Mouse (Mus musculus): ENCODE results near the gene Mcat. TPM values are rescaled to one million over a fixed set of nuclear protein-coding genes. Genes with fewer than 3 reads are reported as not detected.

The Mcat gene
- polyA plus RNA-seq, 1 experiment from 2014 or later, result 26.4 TPM

- no peaks in the 10 kb centered on the region for H3K36me3 ChIP-seq (ENCODE audit: control insufficient read depth, insufficient read depth, low read length)
- under 1% methylated on average over 67 of the region's 74 CpGs for WGBS
- peak; percentile 92 for ATAC-seq
- H3K4me3 ChIP-seq (ENCODE audit: low read length), result peak overlapping the region; percentile 92
- H3K4me1 ChIP-seq (ENCODE audit: control insufficient read depth, insufficient read depth, low read length), result peaks cover 10% of the 10 kb centered on the region
- peak overlapping the region; percentile 86 for H3K4me2 ChIP-seq (ENCODE audit: low read depth, low read length)
- H3K9me3 ChIP-seq (ENCODE audit: control insufficient read depth, low read length), result no peaks in the 10 kb centered on the region
- no peaks in the 10 kb centered on the region for H3K27me3 ChIP-seq (replicated peaks; ENCODE audit: control insufficient read depth, insufficient read depth, low read length)
- H3K9ac ChIP-seq (ENCODE audit: low read depth, low read length), result peak overlapping the region; percentile 97
- peak overlapping the region; percentile 90 for H3K27ac ChIP-seq (ENCODE audit: low read length)
Measured at GRCm38 (mm10) chr15:83555161-83555974, 8.2 kb downstream of the Mcat start.

DNA sequence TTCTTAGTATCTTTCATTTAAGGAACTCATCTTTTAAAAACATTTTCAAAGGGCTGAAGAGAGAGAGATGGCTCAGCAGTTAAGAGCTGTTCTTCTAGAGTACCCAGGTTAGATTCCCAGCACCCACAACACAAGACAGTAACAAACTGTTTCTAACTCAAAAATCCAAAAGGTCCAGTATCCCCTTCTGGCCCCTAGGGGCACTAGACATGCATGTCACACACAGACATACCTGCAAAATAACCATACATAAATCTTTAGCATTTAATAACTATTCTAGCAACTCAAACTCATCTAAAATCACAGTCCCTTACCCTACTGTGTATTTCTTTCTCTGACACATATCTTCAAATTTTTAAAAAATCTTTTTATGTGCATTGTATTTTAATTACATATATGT lies 9.8 kb downstream of the Mcat start:
- Histone ChIP-seq H3K9ac (ENCODE audit: low read depth, low read length) (no peak overlapping the region), H3K9me3 (ENCODE audit: control insufficient read depth, low read length) (no peaks in the 10 kb centered on the region), H3K27me3 (replicated peaks; ENCODE audit: control insufficient read depth, insufficient read depth, low read length) (no peaks in the 10 kb centered on the region), H3K4me3 (ENCODE audit: low read length) (no peak overlapping the region), H3K36me3 (ENCODE audit: control insufficient read depth, insufficient read depth, low read length) (peaks cover 6% of the 10 kb centered on the region; the same call in 1 of the 2 replicates), H3K27ac (ENCODE audit: low read length) (no peak overlapping the region), H3K4me1 (ENCODE audit: control insufficient read depth, insufficient read depth, low read length) (peaks cover 10% of the 10 kb centered on the region), H3K4me2 (ENCODE audit: low read depth, low read length) (no peak overlapping the region)
- ATAC-seq, result no peak

DNA sequence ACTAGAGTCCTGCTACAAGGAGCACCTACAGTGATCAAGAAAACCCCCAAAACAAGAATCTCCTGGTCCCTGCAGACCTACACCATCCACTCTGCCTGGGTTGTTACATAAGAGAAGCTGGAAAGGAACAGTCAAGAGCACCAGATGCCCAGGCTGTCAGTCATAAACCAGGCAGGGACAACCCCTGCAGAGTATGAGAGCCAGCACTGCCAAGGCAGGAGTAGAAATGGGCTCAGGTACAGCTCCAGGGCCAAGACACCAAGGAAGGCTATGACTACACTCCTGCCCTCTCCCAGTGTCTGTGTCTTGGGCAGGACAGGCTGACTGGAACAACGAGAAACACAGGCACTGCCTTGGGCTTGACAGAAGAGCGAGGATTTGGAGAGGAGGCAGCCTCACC lies 13.4 kb downstream of the Mcat start:
- 81% methylated on average over 2 of the region's 2 CpGs for WGBS
- Histone ChIP-seq H3K36me3 (ENCODE audit: control insufficient read depth, insufficient read depth, low read length) (peaks cover 22% of the 10 kb centered on the region), H3K4me2 (ENCODE audit: low read depth, low read length) (no peak overlapping the region), H3K9ac (ENCODE audit: low read depth, low read length) (no peak overlapping the region), H3K27me3 (replicated peaks; ENCODE audit: control insufficient read depth, insufficient read depth, low read length) (no peaks in the 10 kb centered on the region), H3K9me3 (ENCODE audit: control insufficient read depth, low read length) (no peaks in the 10 kb centered on the region), H3K27ac (ENCODE audit: low read length) (no peak overlapping the region), H3K4me1 (ENCODE audit: control insufficient read depth, insufficient read depth, low read length) (peaks cover 5% of the 10 kb centered on the region), H3K4me3 (ENCODE audit: low read length) (no peak overlapping the region)
- no peak for ATAC-seq

- H3K4me1 ChIP-seq (ENCODE audit: control insufficient read depth, insufficient read depth, low read length), result no peaks in the 10 kb centered on the region
- no peak overlapping the region for H3K4me2 ChIP-seq (ENCODE audit: low read depth, low read length)
- H3K36me3 ChIP-seq (ENCODE audit: control insufficient read depth, insufficient read depth, low read length), result peaks cover 22% of the 10 kb centered on the region
- no peaks in the 10 kb centered on the region for H3K9me3 ChIP-seq (ENCODE audit: control insufficient read depth, low read length)
- no peak overlapping the region for H3K9ac ChIP-seq (ENCODE audit: low read depth, low read length)
- no peak overlapping the region for H3K27ac ChIP-seq (ENCODE audit: low read length)
- 91% methylated on average over 8 of the region's 8 CpGs for WGBS
- H3K4me3 ChIP-seq (ENCODE audit: low read length), result no peak overlapping the region
- ATAC-seq, result no peak
- no peaks in the 10 kb centered on the region for H3K27me3 ChIP-seq (replicated peaks; ENCODE audit: control insufficient read depth, insufficient read depth, low read length)
Measured at GRCm38 (mm10) chr15:83547144-83547543, 16.4 kb downstream of the Mcat start.

GRCm38 (mm10) chr15:83546029-83546428 lies 17.6 kb downstream of the Mcat start:
- ATAC-seq, result peak; percentile 41; the same call in 1 of the 2 replicates
- no peak overlapping the region for H3K27ac ChIP-seq (ENCODE audit: low read length)
- 91% methylated on average over 7 of the region's 7 CpGs for WGBS
- H3K4me3 ChIP-seq (ENCODE audit: low read length), result no peak overlapping the region
- no peak overlapping the region for H3K4me2 ChIP-seq (ENCODE audit: low read depth, low read length)
- H3K4me1 ChIP-seq (ENCODE audit: control insufficient read depth, insufficient read depth, low read length), result no peaks in the 10 kb centered on the region
- H3K36me3 ChIP-seq (ENCODE audit: control insufficient read depth, insufficient read depth, low read length), result peaks cover 22% of the 10 kb centered on the region
- no peaks in the 10 kb centered on the region for H3K27me3 ChIP-seq (replicated peaks; ENCODE audit: control insufficient read depth, insufficient read depth, low read length)
- no peaks in the 10 kb centered on the region for H3K9me3 ChIP-seq (ENCODE audit: control insufficient read depth, low read length)
- no peak overlapping the region for H3K9ac ChIP-seq (ENCODE audit: low read depth, low read length)

GRCm38 (mm10) chr15:83541647-83542287 lies 21.8 kb downstream of the Mcat start:
- Histone ChIP-seq H3K27ac (ENCODE audit: low read length) (no peak overlapping the region), H3K36me3 (ENCODE audit: control insufficient read depth, insufficient read depth, low read length) (0 out of 2 replicates have a peak, but pooled peaks cover 4% of the 10 kb centered on the region), H3K9ac (ENCODE audit: low read depth, low read length) (0 out of 2 replicates have a peak overlapping the region, but pooled peaks have one; percentile 3), H3K9me3 (ENCODE audit: control insufficient read depth, low read length) (no peaks in the 10 kb centered on the region), H3K27me3 (replicated peaks; ENCODE audit: control insufficient read depth, insufficient read depth, low read length) (no peaks in the 10 kb centered on the region), H3K4me3 (ENCODE audit: low read length) (no peak overlapping the region), H3K4me2 (ENCODE audit: low read depth, low read length) (no peak overlapping the region), H3K4me1 (ENCODE audit: control insufficient read depth, insufficient read depth, low read length) (peaks cover 2% of the 10 kb centered on the region; the same call in 1 of the 2 replicates)
- no peak for ATAC-seq
- 77% methylated on average over 9 of the region's 9 CpGs for WGBS

DNA sequence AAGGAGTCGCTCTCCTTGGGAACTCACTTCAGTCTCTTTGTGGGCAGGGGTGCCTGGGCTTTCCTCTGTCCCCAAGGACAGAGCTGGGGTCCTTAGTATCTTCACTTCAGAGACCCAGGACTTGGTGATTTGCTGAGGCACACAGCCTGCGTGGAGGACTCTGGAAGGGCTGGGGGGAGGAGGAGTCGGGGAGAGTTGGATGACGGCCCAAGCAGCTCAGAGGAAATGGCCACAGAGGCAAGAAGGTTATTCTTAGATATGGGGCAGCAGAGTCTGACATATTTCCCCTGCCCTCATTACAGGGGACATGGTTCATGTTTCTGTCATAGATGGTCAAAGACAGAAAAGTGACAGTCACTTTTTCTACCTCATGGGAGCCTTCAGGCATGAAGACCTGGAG lies 23.7 kb downstream of the Mcat start:
- 60% methylated on average over 4 of the region's 4 CpGs for WGBS
- Histone ChIP-seq H3K36me3 (ENCODE audit: control insufficient read depth, insufficient read depth, low read length) (no peaks in the 10 kb centered on the region), H3K4me1 (ENCODE audit: control insufficient read depth, insufficient read depth, low read length) (peaks cover 2% of the 10 kb centered on the region; the same call in 1 of the 2 replicates), H3K9ac (ENCODE audit: low read depth, low read length) (0 out of 2 replicates have a peak overlapping the region, but pooled peaks have one; percentile 22), H3K27me3 (replicated peaks; ENCODE audit: control insufficient read depth, insufficient read depth, low read length) (no peaks in the 10 kb centered on the region), H3K4me2 (ENCODE audit: low read depth, low read length) (no peak overlapping the region), H3K9me3 (ENCODE audit: control insufficient read depth, low read length) (no peaks in the 10 kb centered on the region), H3K4me3 (ENCODE audit: low read length) (no peak overlapping the region), H3K27ac (ENCODE audit: low read length) (no peak overlapping the region)
- ATAC-seq, result no peak

DNA sequence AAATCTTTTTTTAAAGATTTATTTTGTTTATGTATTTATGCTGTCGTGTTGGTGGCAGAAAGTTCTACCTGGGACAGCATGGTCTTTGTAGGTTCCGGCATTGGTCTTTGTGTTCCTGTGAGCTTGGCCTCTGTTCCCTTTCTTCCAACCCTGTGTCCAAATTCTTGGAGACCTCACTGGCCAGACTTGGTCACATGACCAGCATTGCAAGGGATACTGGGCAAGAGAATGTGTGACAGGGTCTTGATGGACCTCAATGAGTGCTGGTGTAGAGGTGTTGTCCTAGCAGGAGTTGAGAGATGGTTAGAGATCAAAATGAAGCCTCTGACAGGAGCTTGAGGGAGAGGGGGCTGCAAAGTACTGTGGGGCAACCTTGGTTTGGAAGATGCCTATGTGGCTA lies 24.7 kb downstream of the Mcat start:
- Histone ChIP-seq H3K9ac (ENCODE audit: low read depth, low read length) (no peak overlapping the region), H3K36me3 (ENCODE audit: control insufficient read depth, insufficient read depth, low read length) (no peaks in the 10 kb centered on the region), H3K4me3 (ENCODE audit: low read length) (no peak overlapping the region), H3K4me1 (ENCODE audit: control insufficient read depth, insufficient read depth, low read length) (peaks cover 2% of the 10 kb centered on the region; the same call in 1 of the 2 replicates), H3K27me3 (replicated peaks; ENCODE audit: control insufficient read depth, insufficient read depth, low read length) (no peaks in the 10 kb centered on the region), H3K4me2 (ENCODE audit: low read depth, low read length) (no peak overlapping the region), H3K9me3 (ENCODE audit: control insufficient read depth, low read length) (no peaks in the 10 kb centered on the region), H3K27ac (ENCODE audit: low read length) (no peak overlapping the region)
- no peak for ATAC-seq
- 93% methylated on average over 2 of the region's 2 CpGs for WGBS

- Histone ChIP-seq H3K27ac (ENCODE audit: low read length) (no peak overlapping the region), H3K36me3 (ENCODE audit: control insufficient read depth, insufficient read depth, low read length) (no peaks in the 10 kb centered on the region), H3K27me3 (replicated peaks; ENCODE audit: control insufficient read depth, insufficient read depth, low read length) (no peaks in the 10 kb centered on the region), H3K9ac (ENCODE audit: low read depth, low read length) (no peak overlapping the region), H3K4me1 (ENCODE audit: control insufficient read depth, insufficient read depth, low read length) (peaks cover 2% of the 10 kb centered on the region; the same call in 1 of the 2 replicates), H3K4me2 (ENCODE audit: low read depth, low read length) (no peak overlapping the region), H3K9me3 (ENCODE audit: control insufficient read depth, low read length) (no peaks in the 10 kb centered on the region; the same call in 1 of the 2 replicates), H3K4me3 (ENCODE audit: low read length) (no peak overlapping the region)
- 74% methylated on average over 6 of the region's 6 CpGs for WGBS
- no peak; the same call in 1 of the 2 replicates for ATAC-seq
Measured at GRCm38 (mm10) chr15:83535890-83536231, 27.7 kb downstream of the Mcat start.
